Mouse (Mus musculus) c-Kit-positive CD71-positive TER-119-positive erythroid progenitor cells, embryonic 14.5 days (primary cell): ENCODE data around the gene Hist1h4f.

Source experiments
- DNase-seq: peaks from one replicate; pipeline ENCODE4 v3.0.0-alpha.2; 2013; ENCODE audit warnings: low spot score

Hist1h4f gene

GRCm38 (mm10) chr13:23533560-23534367, 17.7 kb downstream of the Hist1h4f start, which contains the start of gene Hist1h2af:
Gene Hist1h2af (plus strand): TSS chr13:23533906.
- DNase-seq: peak; percentile 94

GRCm38 (mm10) chr13:23532262-23533075, 19.0 kb downstream of the Hist1h4f start:
- DNase-seq: no peak

- DNase-seq: peak; percentile 98
Observed at GRCm38 (mm10) chr13:23530901-23531875, 20.3 kb downstream of the Hist1h4f start, which contains the start of gene Hist1h4h. Gene Hist1h4h (plus strand): TSS chr13:23531050.

GRCm38 (mm10) chr13:23530181-23530900, 21.1 kb downstream of the Hist1h4f start:
- DNase-seq: peak; percentile 77

- DNase-seq: no peak
Observed at GRCm38 (mm10) chr13:23529480-23530165, 21.8 kb downstream of the Hist1h4f start.

- DNase-seq: no peak
Observed at GRCm38 (mm10) chr13:23529005-23529404, 22.4 kb downstream of the Hist1h4f start.

GRCm38 (mm10) chr13:23526312-23526711, 25.1 kb downstream of the Hist1h4f start:
- peak; percentile 92 for DNase-seq

- DNase-seq: no peak
Observed at GRCm38 (mm10) chr13:23525901-23526300, 25.5 kb downstream of the Hist1h4f start.

- peak; percentile 87 for DNase-seq
Observed at GRCm38 (mm10) chr13:23524654-23525053, 26.8 kb downstream of the Hist1h4f start.

GRCm38 (mm10) chr13:23523976-23524375, 27.5 kb downstream of the Hist1h4f start:
- DNase-seq: no peak

- DNase-seq: peak; percentile 84
Observed at GRCm38 (mm10) chr13:23521703-23522102, 29.7 kb downstream of the Hist1h4f start.

GRCm38 (mm10) chr13:23519416-23519815, 32.0 kb downstream of the Hist1h4f start:
- DNase-seq: peak; percentile 84

- DNase-seq: peak; percentile 90
Observed at GRCm38 (mm10) chr13:23518885-23519284, 32.6 kb downstream of the Hist1h4f start.

GRCm38 (mm10) chr13:23518295-23518603, 33.2 kb downstream of the Hist1h4f start:
- no peak for DNase-seq

GRCm38 (mm10) chr13:23517603-23518294, 33.7 kb downstream of the Hist1h4f start:
- peak; percentile 90 for DNase-seq

- DNase-seq: peak; percentile 86
Observed at GRCm38 (mm10) chr13:23516822-23517602, 34.4 kb downstream of the Hist1h4f start.

- no peak for DNase-seq
Observed at GRCm38 (mm10) chr13:23515826-23516620, 35.4 kb downstream of the Hist1h4f start.

- no peak for DNase-seq
Observed at GRCm38 (mm10) chr13:23515281-23515680, 36.2 kb downstream of the Hist1h4f start.
